Mouse (Mus musculus) layer of hippocampus, adult 9-11 months (tissue): ENCODE results near the gene Med31.

Source experiments
- DNase-seq: peaks from one replicate; pipeline ENCODE4 v3.0.0; 2022

Med31 gene

DNA sequence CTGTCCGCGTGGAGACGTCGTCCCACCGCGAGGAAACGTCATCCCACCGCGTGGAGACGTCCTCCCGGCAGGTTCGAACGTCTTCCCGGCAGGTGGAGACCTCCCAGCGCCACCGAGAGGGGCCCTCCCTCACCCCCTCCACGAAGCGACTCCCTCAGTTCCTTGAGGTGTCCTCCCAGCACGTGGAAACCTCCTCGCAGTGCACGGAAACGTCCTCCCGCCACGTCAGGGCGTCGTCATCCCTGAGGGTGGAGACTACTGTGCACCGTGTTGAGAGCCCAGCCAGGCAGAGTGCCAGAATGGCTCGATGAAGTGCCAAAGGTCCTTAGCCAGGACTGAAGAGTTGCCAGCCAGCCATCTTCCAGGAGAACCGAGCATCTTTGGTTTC, at the start of gene Med31:
Med31 (minus strand) TSS at position 183 of the 388 bp plus-strand sequence.
- DNase-seq, result peak; percentile 78

- DNase-seq, result no peak
Measured at GRCm38 (mm10) chr11:72256441-72256840, 41.0 kb upstream of the Med31 start.

DNA sequence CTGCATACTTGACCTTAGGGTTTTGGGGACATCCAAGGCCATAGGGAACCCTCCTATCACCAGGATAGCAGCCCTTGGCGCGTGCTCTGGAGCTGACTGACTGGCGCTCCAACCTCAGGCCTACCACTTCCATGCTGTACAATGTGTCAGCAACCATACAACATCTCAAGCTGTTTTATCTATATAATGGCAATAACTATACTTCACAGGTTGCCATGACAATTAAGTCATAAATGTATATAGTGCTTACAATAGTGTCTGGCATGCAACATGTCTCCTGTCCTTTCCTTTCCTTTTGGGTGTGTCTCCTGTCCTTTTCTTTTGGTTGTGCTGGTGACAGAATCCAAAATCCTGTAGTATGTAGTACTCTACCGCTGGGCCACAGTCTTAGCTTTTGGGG, 40.2 kb upstream of the Med31 start:
- DNase-seq, result no peak

- peak; percentile 23 for DNase-seq
Measured at GRCm38 (mm10) chr11:72245196-72245753, 29.9 kb upstream of the Med31 start.

DNA sequence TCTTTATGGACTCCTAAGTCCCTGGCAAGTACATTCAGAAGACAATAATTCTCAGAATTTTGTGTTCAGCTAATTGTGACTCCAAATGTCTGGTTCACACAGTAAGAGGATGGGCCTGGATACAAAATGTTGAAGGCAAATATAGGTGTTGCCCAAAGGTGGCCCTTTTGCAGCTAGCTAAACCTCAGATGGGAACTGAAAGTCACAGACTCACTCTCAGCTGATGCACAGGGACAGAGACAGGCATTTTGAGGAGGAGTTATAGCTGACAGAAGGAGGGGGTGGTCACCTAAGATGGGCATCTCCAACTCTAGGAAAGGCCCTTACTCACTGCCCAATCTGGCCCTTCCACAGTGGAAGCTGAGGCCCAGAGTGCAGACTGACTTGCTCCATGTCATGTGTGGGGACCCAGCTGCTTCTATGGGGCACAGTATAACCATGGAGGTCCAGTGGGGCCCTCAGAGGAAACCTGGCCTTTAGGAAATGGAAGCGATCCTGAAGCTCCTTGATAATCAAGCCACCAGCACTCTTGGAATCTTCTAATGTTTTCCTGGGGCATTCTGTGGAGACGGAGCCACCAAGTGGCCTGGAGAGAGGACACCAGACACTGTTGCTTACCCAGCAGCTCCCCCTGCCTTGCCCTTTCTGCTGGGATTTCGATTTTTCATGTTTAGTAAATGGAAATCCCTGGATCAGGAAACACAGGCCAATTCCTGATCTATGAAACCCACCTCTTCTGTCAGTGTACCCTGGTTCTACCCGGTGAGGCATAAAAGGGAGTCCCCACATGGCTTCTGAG, 24.9 kb upstream of the Med31 start:
- no peak for DNase-seq

DNA sequence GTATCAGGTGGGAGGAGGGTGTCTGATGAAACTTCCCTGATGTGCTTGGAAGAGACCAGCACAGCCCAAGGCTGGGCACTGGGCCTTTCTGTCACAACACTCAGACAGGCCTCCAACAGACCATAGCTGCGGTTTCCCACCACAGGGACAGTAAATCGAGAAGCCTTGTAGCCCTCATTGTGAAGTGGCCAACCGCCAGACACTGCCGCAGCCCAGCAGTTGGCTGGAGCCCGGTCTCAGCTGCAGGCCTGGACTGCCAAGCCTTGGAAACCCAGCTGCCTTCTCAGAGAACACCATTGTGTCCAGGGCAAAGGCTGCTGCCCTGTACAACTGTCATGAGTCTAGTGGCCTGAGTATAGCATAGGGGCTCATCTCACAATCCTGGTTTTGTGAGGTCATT, 18.6 kb upstream of the Med31 start:
- peak; percentile 86 for DNase-seq

GRCm38 (mm10) chr11:72232991-72233390, 17.6 kb upstream of the Med31 start:
- no peak for DNase-seq

- DNase-seq, result no peak
Measured at GRCm38 (mm10) chr11:72232068-72232467, 16.7 kb upstream of the Med31 start.

DNA sequence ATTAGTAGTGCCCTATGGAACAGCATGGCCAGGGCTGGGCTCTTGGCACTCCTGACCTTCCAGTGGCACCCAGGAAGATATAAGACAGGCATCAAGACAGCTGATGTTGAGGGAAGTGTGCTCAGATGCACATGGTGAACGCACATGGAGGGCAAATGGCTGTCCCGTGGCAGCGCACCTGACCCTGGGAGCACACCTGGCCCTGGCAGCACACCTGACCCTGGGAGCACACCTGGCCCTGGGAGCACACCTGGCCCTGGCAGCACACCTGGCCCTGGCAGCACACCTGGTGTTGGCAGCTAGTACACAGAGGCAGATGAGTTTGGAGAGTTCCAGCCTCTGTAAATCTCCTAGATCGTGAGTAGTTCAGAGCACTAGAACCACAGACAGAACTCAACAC, 13.1 kb upstream of the Med31 start:
- DNase-seq, result no peak

GRCm38 (mm10) chr11:72226901-72227300, 11.5 kb upstream of the Med31 start:
- no peak for DNase-seq

DNA sequence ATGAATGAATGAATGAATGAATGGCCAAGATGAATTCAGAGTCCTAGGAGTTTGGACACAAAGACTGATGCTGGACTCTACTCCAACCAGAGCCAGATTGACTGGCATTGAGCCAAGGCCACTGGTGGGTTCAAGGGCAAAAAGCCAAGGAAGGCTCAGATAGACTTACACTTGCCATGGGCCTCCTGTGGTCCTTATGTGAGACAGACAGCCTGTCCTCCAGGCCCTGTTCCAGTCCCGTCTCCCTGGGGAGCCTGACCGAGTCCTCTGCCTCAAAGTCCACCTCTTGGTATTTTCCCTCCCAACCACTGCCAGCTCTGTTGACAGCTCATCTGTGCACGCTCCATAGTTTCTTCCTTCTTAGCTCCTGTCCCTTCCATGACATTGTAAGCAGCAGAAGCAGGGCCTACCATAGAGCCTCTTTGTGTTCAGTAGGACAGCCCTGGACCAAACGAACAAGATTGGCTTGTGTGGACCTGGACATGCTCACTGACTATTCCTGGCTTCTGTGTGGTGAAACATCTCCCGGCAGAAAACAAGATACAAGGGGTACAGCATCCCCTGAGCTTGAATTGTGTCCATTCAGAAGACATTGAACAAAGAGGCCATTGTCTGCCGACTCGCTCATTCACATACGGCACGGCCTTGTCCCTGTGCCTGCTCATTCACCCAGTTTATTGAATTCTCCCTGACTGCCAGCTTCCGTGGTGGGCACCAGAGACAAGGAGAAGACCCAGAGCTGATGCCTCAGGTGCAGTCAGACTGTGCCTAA, 10.8 kb upstream of the Med31 start:
- DNase-seq, result peak; percentile 75

- DNase-seq, result peak; percentile 67
Measured at GRCm38 (mm10) chr11:72224865-72225264, 9.5 kb upstream of the Med31 start.

- DNase-seq, result no peak
Measured at GRCm38 (mm10) chr11:72223414-72223813, 8.0 kb upstream of the Med31 start.

DNA sequence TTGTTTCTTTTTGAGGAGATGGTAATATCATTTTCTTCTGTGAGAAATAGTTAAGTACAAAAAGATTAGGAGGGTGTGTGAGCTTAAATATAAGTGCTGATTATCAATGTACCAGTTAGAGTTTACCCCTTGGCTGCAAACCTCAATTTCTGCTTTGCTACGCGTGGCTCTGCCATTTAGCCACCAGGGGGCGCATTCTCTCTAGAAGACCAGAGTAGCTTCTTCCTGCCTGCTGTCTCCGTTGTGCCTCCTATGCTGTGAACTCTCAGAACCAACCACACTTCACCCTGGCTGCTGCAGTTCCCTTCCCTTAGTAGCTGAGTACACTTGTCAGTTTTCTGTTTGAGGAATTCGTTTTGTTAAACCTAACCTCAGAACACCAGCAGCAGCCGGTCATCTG, 5.9 kb upstream of the Med31 start:
- DNase-seq, result peak; percentile 63

GRCm38 (mm10) chr11:72217116-72217515, 1.7 kb upstream of the Med31 start:
- DNase-seq, result no peak

DNA sequence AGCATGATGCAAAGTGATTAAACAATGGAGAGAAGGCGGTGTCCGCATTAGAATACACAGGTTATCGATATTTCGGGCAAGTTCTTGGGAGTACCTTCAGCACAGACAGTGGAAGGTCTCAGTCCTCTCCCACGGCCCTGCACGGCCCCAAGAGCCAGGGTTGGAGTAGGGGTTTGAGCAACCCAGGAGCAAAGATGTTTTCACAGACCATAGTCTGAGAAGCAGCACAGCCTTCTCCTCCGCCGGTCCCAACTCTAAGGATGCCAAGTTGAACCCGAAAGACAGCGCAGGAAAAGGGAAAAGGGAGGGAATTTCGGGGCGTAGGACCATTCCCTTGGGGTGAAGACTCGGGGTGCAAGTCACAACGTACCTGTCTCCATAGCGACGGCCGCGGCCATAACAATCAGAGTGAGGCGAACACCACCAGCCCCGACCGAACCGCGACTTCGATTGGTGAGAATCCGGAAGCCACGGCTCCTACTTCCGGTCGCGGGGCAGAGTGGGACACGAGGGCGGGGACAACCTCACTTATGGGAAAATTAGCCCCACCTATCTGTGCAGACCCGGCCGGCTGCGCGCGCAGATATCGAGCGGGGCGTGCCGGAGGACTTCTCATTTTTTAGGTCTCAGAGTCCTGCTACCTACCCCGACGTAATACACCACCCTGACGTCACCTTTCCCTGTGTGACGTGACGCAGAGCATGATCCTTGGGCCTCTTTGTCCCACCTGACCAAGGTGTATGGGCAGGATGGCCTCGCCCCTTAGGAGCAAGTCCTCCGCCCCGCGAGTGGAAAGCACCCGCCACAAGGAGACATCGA, 592 bp downstream of the Med31 start:
- peak; percentile 97 for DNase-seq

GRCm38 (mm10) chr11:72207834-72208377, 7.5 kb downstream of the Med31 start:
- DNase-seq, result no peak

- DNase-seq, result peak; percentile 87
Measured at GRCm38 (mm10) chr11:72207204-72207833, 8.1 kb downstream of the Med31 start, which contains the start of the genes 4933427D14Rik and Txndc17. 4933427D14Rik (minus strand) TSS chr11:72207459. Txndc17 (plus strand) TSS chr11:72207547.

DNA sequence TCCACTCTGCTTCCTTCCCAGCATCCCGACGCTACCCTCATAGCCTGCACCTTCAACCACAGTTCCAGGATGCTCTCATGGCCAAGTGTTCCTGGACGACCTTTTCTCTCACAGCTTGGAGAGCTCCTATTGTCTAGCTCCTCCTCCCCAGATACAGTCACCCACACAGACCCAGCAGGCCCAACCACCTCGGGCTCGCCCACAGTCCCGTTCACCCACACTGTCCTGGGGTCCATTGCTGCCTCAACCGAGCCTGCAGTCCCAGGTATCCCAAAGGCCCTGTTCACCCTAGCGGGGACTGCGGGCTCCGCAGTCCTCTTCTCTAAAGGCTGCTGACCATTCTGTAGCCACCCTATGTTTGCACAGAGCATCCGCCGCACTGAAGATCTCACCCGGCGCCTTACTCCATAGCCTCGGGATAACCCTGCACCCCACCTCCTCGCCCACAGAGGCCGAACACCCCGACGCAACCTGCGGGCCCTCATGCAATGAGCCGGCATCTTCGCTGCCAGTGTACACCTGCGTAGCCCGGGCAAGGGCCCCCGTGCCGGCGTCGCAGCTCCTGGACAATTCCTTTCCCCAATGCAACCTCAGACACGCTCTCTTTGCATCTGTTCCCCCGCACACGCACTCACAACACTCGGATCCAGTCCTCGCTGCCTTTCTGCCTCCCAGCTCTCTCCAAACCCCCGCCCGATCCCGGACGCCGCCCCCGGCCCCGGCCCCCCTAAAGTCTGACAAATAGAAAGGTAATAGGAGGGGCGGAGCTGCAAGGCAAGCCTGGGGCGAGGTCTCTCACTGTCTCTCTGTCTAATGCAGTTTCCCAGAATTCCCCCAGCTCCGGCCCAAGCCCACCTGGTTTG, 8.8 kb downstream of the Med31 start, which contains the start of gene Gm43951:
Gm43951 (minus strand) TSS at position 500 of the 863 bp plus-strand sequence.
- no peak for DNase-seq

GRCm38 (mm10) chr11:72205256-72205655, 10.1 kb downstream of the Med31 start:
- no peak for DNase-seq

DNA sequence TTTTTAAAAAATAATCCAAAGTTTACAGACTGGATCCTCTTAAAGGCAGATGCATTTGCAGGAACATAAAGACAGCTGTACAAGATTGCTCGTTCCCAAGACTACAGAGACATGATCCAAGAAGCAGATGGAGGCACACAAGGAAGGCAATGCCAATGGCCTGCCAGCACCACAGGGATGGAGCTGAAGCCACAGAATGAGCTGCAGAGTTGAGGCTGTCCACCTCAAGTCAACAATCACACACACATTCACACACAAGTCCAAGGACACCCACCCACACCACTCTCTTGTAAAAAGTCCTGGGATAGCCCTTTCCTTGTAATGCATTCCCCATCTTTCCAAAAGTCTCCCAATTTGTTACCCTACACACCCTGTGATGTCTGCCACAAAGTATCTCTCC, 12.0 kb downstream of the Med31 start:
- DNase-seq, result no peak
